Mouse (Mus musculus): ENCODE data around the gene Wdtc1.

DNA sequence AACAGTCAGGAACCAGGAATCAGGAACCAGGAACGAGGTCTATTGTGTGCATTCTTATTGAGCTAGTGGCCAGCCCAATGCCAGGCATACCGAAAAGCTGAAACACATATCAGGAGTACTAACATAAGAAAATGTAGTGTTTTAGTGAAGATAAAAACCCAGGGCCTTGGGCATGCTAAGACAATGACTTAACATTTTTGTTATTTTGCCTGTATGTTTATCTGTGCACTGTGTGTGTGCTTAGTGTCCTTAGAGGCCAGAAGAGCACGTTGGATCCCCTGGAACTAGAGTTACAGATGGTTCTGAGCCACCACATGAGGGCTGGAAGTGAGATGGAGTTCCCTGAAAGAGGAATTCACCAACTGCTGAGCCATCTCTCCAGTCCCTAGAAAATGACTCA, 68.0 kb downstream of the Wdtc1 start:
- TF ChIP-seq CTCF (IDR thresholded peaks at IDR 0.05 in 2 of 3, conservative IDR thresholded peaks at IDR 0.05 in 1 of 3; ENCODE audit: control insufficient read depth in 1 of 3, insufficient read depth in 1 of 3, low read depth in 2 of 3, low read length in 3 of 3, poor library complexity in 1 of 3, severe bottlenecking in 1 of 3) (no peak), USF1 (IDR thresholded peaks at IDR 0.05; ENCODE audit: low read depth, low read length) (no peak), EP300 (IDR thresholded peaks at IDR 0.05; ENCODE audit: low read depth in 1 of 2, low read length in 2 of 2) (no peak; a peak in 1 of 4 replicates), POLR2A (IDR thresholded peaks at IDR 0.05; ENCODE audit: control insufficient read depth in 1 of 2, insufficient read depth in 1 of 2, low read depth in 1 of 2, low read length in 2 of 2, poor library complexity in 1 of 2) (no peak), GATA1 (IDR thresholded peaks at IDR 0.05; ENCODE audit: low read depth, low read length) (peak; percentile 31; the same call in 1 of the 2 replicates), ZKSCAN1 (IDR thresholded peaks at IDR 0.05; ENCODE audit: low read depth, low read length) (no peak), MAX (IDR thresholded peaks at IDR 0.05; ENCODE audit: low read length) (no peak), TBP (IDR thresholded peaks at IDR 0.05; ENCODE audit: low read depth, low read length) (no peak), SMC3 (IDR thresholded peaks at IDR 0.05; ENCODE audit: low read depth, low read length) (no peak), ZC3H11A (IDR thresholded peaks at IDR 0.05; ENCODE audit: low read depth, low read length) (no peak), TCF12 (IDR thresholded peaks at IDR 0.05; ENCODE audit: low read depth, low read length) (0 out of 2 replicates have a peak, but pooled peaks have one; percentile 13)

Measured in MEL (cell line).